18 mouse cellular contexts compared by ENCODE assay signal in genomic region chr8:72513158-72513557, GRCm38 (mm10). TPM values are rescaled to one million over a fixed set of nuclear protein-coding genes. Genes with fewer than 3 reads are reported as not detected.
DNase-seq lines count a peak whose midpoint lies in the region; ATAC-seq and TF ChIP-seq lines count a peak whose summit lies in the region.
"Had no signal": no experiment of that assay in that cellular context is flagged by ENCODE, and none has a peak within 500 bp of the region (broad histone marks: within the 10 kb centered on the region; RNA-seq: fewer than 3 reads in every experiment).

No protein-coding gene starts in this region.

- no peak for TF ChIP-seq POLR2A in heart, adult 2 months (IDR thresholded peaks at IDR 0.05; ENCODE audit: insufficient read depth, low read depth, low read length)

- TF ChIP-seq CTCF in heart, adult 2 months (IDR thresholded peaks at IDR 0.05) = no peak
- no peak for TF ChIP-seq CTCF in heart, postnatal 0 days (IDR thresholded peaks at IDR 0.05; ENCODE audit: low read depth)

- TF ChIP-seq EP300 in heart, adult 2 months (IDR thresholded peaks at IDR 0.05; ENCODE audit: insufficient read depth, low read depth, low read length) = no peak
- TF ChIP-seq EP300 in heart, postnatal 0 days (IDR thresholded peaks at IDR 0.05; ENCODE audit: low read depth) = no peak

- H3K36me3 ChIP-seq in heart, adult 2 months (ENCODE audit: control insufficient read depth, insufficient read depth, low read length) = no peaks in the 10 kb centered on the region
- H3K36me3 ChIP-seq in heart, embryonic 13.5 days = peaks cover 2% of the 10 kb centered on the region; the same call in 1 of the 2 replicates
- H3K36me3 ChIP-seq in heart, postnatal 0 days (replicated peaks; ENCODE audit: control insufficient read depth, insufficient read depth, low read length) = no peaks in the 10 kb centered on the region
- peaks cover 49% of the 10 kb centered on the region for H3K36me3 ChIP-seq in megakaryocyte, embryonic 14.5 days (replicated peaks; ENCODE audit: low read length)
- H3K36me3 ChIP-seq: embryonic facial prominence, embryonic 12.5 days; forebrain, embryonic 15.5 days; hindbrain, embryonic 15.5 days had no signal

- intact Hi-C loops in heart, adult 2 months (cut with DNase I) = no loop called here
- intact Hi-C loops in heart, postnatal 25 days (cut with DNase I) = no loop called here
- intact Hi-C loops in heart, postnatal 36 days (cut with DNase I) = no loop called here

- WGBS in heart, adult 2 months = 39% methylated on average over 1 of the region's 1 CpGs
- WGBS in heart, embryonic 13.5 days = 55% methylated on average over 1 of the region's 1 CpGs
- 44% methylated on average over 1 of the region's 1 CpGs for WGBS in heart, postnatal 0 days

- H3K27ac ChIP-seq in heart, adult 2 months = peak overlapping the region; percentile 59
- peak overlapping the region; percentile 71 for H3K27ac ChIP-seq in heart, embryonic 13.5 days (replicated peaks)
- H3K27ac ChIP-seq in heart, postnatal 0 days (ENCODE audit: low read depth) = peak overlapping the region; percentile 55
- H3K27ac ChIP-seq: embryonic facial prominence, embryonic 12.5 days; forebrain, embryonic 15.5 days; hindbrain, embryonic 15.5 days had no signal

- H3K4me2 ChIP-seq in heart, embryonic 13.5 days = no peak overlapping the region
- no peak overlapping the region for H3K4me2 ChIP-seq in heart, postnatal 0 days (ENCODE audit: low read depth, low read length)
- H3K4me2 ChIP-seq: embryonic facial prominence, embryonic 12.5 days; forebrain, embryonic 15.5 days; hindbrain, embryonic 15.5 days had no signal

- DNase-seq in heart, adult 2 months = no peak
- DNase-seq in heart, postnatal 25 days (ENCODE audit: low spot score) = no peak
- DNase-seq in heart, adult 18-20 months = no peak
- DNase-seq in heart, postnatal 0 days (ENCODE audit: low spot score) = no peak
- DNase-seq in heart, postnatal 36 days = no peak
- DNase-seq: adrenal gland, postnatal 10 days; cerebellum, adult 11 months; cerebellum, adult 8-10 months; cerebellum, postnatal 25 days; gastrocnemius, postnatal 10 days; kidney, adult 2 months had no signal

- H3K27me3 ChIP-seq in heart, adult 2 months (ENCODE audit: control insufficient read depth, insufficient read depth, low read length) = no peaks in the 10 kb centered on the region
- H3K27me3 ChIP-seq in heart, embryonic 13.5 days (replicated peaks) = no peaks in the 10 kb centered on the region
- no peaks in the 10 kb centered on the region for H3K27me3 ChIP-seq in heart, postnatal 0 days (ENCODE audit: control insufficient read depth, insufficient read depth, low read length)
- no peaks in the 10 kb centered on the region for H3K27me3 ChIP-seq in megakaryocyte, embryonic 14.5 days (replicated peaks)
- H3K27me3 ChIP-seq: embryonic facial prominence, embryonic 12.5 days; forebrain, embryonic 15.5 days; hindbrain, embryonic 15.5 days had no signal

- H3K9me3 ChIP-seq in heart, embryonic 13.5 days = no peaks in the 10 kb centered on the region
- H3K9me3 ChIP-seq in heart, postnatal 0 days (replicated peaks; ENCODE audit: control insufficient read depth, low read length) = no peaks in the 10 kb centered on the region
- H3K9me3 ChIP-seq in megakaryocyte, embryonic 14.5 days = no peaks in the 10 kb centered on the region
- H3K9me3 ChIP-seq: embryonic facial prominence, embryonic 12.5 days; forebrain, embryonic 15.5 days; hindbrain, embryonic 15.5 days had no signal

- no peak overlapping the region for H3K9ac ChIP-seq in heart, adult 2 months (ENCODE audit: low read depth, low read length)
- H3K9ac ChIP-seq in heart, embryonic 13.5 days = peak overlapping the region; percentile 37; the same call in 1 of the 2 replicates
- no peak overlapping the region; the same call in 1 of the 2 replicates for H3K9ac ChIP-seq in heart, postnatal 0 days (replicated peaks; ENCODE audit: low read depth, low read length)
- H3K9ac ChIP-seq: embryonic facial prominence, embryonic 12.5 days; forebrain, embryonic 15.5 days; hindbrain, embryonic 15.5 days had no signal

- peaks cover 6% of the 10 kb centered on the region for H3K79me2 ChIP-seq in heart, adult 2 months (replicated peaks; ENCODE audit: control insufficient read depth, insufficient read depth, low read length)

- ATAC-seq in heart, embryonic 13.5 days (ENCODE audit: extremely low read depth, insufficient number of reproducible peaks, low FRiP score, low TSS enrichment) = no peak
- 0 out of 2 replicates have a peak, but pooled peaks have one; percentile 18 for ATAC-seq in heart, postnatal 0 days (ENCODE audit: insufficient read depth, low read depth)
- ATAC-seq in megakaryocyte, adult 5-6 weeks (ENCODE audit: poor library complexity, severe bottlenecking) = no peak
- ATAC-seq: forebrain, embryonic 15.5 days; intestine, embryonic 16.5 days had no signal

- H3K4me1 ChIP-seq in heart, adult 2 months (ENCODE audit: control insufficient read depth, insufficient read depth, low read length) = peaks cover 18% of the 10 kb centered on the region
- H3K4me1 ChIP-seq in heart, embryonic 13.5 days = peaks cover 42% of the 10 kb centered on the region
- peaks cover 38% of the 10 kb centered on the region for H3K4me1 ChIP-seq in heart, postnatal 0 days (ENCODE audit: control insufficient read depth, insufficient read depth)
- H3K4me1 ChIP-seq in megakaryocyte, embryonic 14.5 days = peaks cover 84% of the 10 kb centered on the region
- H3K4me1 ChIP-seq: embryonic facial prominence, embryonic 12.5 days; hindbrain, embryonic 15.5 days had no signal

- H3K4me3 ChIP-seq in heart, adult 2 months = no peak overlapping the region
- no peak overlapping the region for H3K4me3 ChIP-seq in heart, embryonic 13.5 days
- H3K4me3 ChIP-seq in heart, postnatal 0 days (ENCODE audit: low read depth, low read length) = no peak overlapping the region
- H3K4me3 ChIP-seq in megakaryocyte, embryonic 14.5 days (replicated peaks) = peak overlapping the region; percentile 47
- H3K4me3 ChIP-seq: embryonic facial prominence, embryonic 12.5 days; forebrain, embryonic 15.5 days; hindbrain, embryonic 15.5 days had no signal

RNA-seq across cellular contexts. Expression of gene Slc35e1, which starts 20.7 kb away (rescaled TPM):
- total RNA-seq in heart, adult 2 months (2021) = 10 to 100 TPM; 68.0 to 85.7 TPM
- polyA plus RNA-seq in heart, adult 2 months (2012; rRNA removed) = 83.2 and 110 TPM in 2 replicates
- 10 to 100 TPM; 70.1 to 70.3 TPM for total RNA-seq in heart, postnatal 25 days (2021)
- 11.9 and 12.4 TPM in 2 replicates for polyA plus RNA-seq in heart, embryonic 13.5 days (2015; fragmentation: Nextera tagmentation; extraction: Ambion mirVana)
- 10 to 100 TPM; 73.6 to 73.7 TPM for total RNA-seq in heart, adult 18-20 months (2021)
- total RNA-seq in heart, postnatal 0 days (2014; rRNA removed; ENCODE audit: low replicate concordance) = 34.2 and 35.7 TPM in 2 replicates
- polyA plus RNA-seq in heart, postnatal 0 days (2015; fragmentation: Nextera tagmentation; extraction: Ambion mirVana) = 6.7 and 7.7 TPM in 2 replicates
- total RNA-seq in heart, postnatal 36 days (2021) = 10 to 100 TPM; 68.5 to 72.2 TPM
- polyA plus RNA-seq in megakaryocyte, embryonic 14.5 days (2012; ENCODE audit: insufficient read depth, low replicate concordance) = 2.1 and 2.4 TPM in 2 replicates
- 50.7 and 54.0 TPM in 2 replicates for total RNA-seq in megakaryocyte, adult 5-6 weeks (2015)
- total RNA-seq in megakaryocyte, adult 5-6 weeks (2017) = 45.7 and 49.9 TPM in 2 replicates

RNA-seq across cellular contexts. Expression of gene Med26, which starts 34.9 kb away (rescaled TPM):
- 1 to 10 TPM; 9.3 to 9.5 TPM for total RNA-seq in heart, adult 2 months (2021)
- 6.9 and 7.0 TPM in 2 replicates for polyA plus RNA-seq in heart, adult 2 months (2012; rRNA removed)
- 1 to 10 TPM; 7.7 to 9.1 TPM for total RNA-seq in heart, postnatal 25 days (2021)
- polyA plus RNA-seq in heart, embryonic 13.5 days (2015; fragmentation: Nextera tagmentation; extraction: Ambion mirVana) = 9.1 and 9.3 TPM in 2 replicates
- total RNA-seq in heart, adult 18-20 months (2021) = 1 to 10 TPM; 7.3 to 9.8 TPM
- 6.0 and 17.0 TPM in 2 replicates for total RNA-seq in heart, postnatal 0 days (2014; rRNA removed; ENCODE audit: low replicate concordance)
- 6.2 and 6.6 TPM in 2 replicates for polyA plus RNA-seq in heart, postnatal 0 days (2015; fragmentation: Nextera tagmentation; extraction: Ambion mirVana)
- 1 to 10 TPM; 7.6 to 7.9 TPM for total RNA-seq in heart, postnatal 36 days (2021)
- 19.9 and 33.8 TPM in 2 replicates for polyA plus RNA-seq in megakaryocyte, embryonic 14.5 days (2012; ENCODE audit: insufficient read depth, low replicate concordance)
- 6.6 and 6.8 TPM in 2 replicates for total RNA-seq in megakaryocyte, adult 5-6 weeks (2015)
- 4.2 and 4.7 TPM in 2 replicates for total RNA-seq in megakaryocyte, adult 5-6 weeks (2017)

RNA-seq across cellular contexts. Expression of gene Cherp, which starts 38.1 kb away (rescaled TPM):
- 10 to 100 TPM; 38.7 to 40.0 TPM for total RNA-seq in heart, adult 2 months (2021)
- polyA plus RNA-seq in heart, adult 2 months (2012; rRNA removed) = 22.3 and 25.4 TPM in 2 replicates
- total RNA-seq in heart, postnatal 25 days (2021) = 10 to 100 TPM; 33.5 to 35.2 TPM
- polyA plus RNA-seq in heart, embryonic 13.5 days (2015; fragmentation: Nextera tagmentation; extraction: Ambion mirVana) = 40.1 and 45.6 TPM in 2 replicates
- total RNA-seq in heart, adult 18-20 months (2021) = 10 to 100 TPM; 23.1 to 33.6 TPM
- 17.0 and 26.4 TPM in 2 replicates for total RNA-seq in heart, postnatal 0 days (2014; rRNA removed; ENCODE audit: low replicate concordance)
- 15.8 and 16.0 TPM in 2 replicates for polyA plus RNA-seq in heart, postnatal 0 days (2015; fragmentation: Nextera tagmentation; extraction: Ambion mirVana)
- total RNA-seq in heart, postnatal 36 days (2021) = 10 to 100 TPM; 36.4 to 45.2 TPM
- polyA plus RNA-seq in megakaryocyte, embryonic 14.5 days (2012; ENCODE audit: insufficient read depth, low replicate concordance) = 85.3 and 112 TPM in 2 replicates
- total RNA-seq in megakaryocyte, adult 5-6 weeks (2015) = 55.9 and 63.0 TPM in 2 replicates
- total RNA-seq in megakaryocyte, adult 5-6 weeks (2017) = 5.9 and 21.8 TPM in 2 replicates

RNA-seq across cellular contexts. Expression of gene Smim7, which starts 57.7 kb away (rescaled TPM):
- total RNA-seq in heart, adult 2 months (2021) = 100 to 1,000 TPM; 114 to 142 TPM
- polyA plus RNA-seq in heart, adult 2 months (2012; rRNA removed) = 53.7 and 80.1 TPM in 2 replicates
- 100 to 1,000 TPM; 125 to 134 TPM for total RNA-seq in heart, postnatal 25 days (2021)
- 92.2 and 104 TPM in 2 replicates for polyA plus RNA-seq in heart, embryonic 13.5 days (2015; fragmentation: Nextera tagmentation; extraction: Ambion mirVana)
- 100 to 1,000 TPM; 118 to 130 TPM for total RNA-seq in heart, adult 18-20 months (2021)
- total RNA-seq in heart, postnatal 0 days (2014; rRNA removed; ENCODE audit: low replicate concordance) = 101 and 108 TPM in 2 replicates
- 116 and 120 TPM in 2 replicates for polyA plus RNA-seq in heart, postnatal 0 days (2015; fragmentation: Nextera tagmentation; extraction: Ambion mirVana)
- total RNA-seq in heart, postnatal 36 days (2021) = 100 to 1,000 TPM; 129 to 135 TPM
- polyA plus RNA-seq in megakaryocyte, embryonic 14.5 days (2012; ENCODE audit: insufficient read depth, low replicate concordance) = 5.6 and 10.9 TPM in 2 replicates
- 48.7 and 55.8 TPM in 2 replicates for total RNA-seq in megakaryocyte, adult 5-6 weeks (2015)
- 43.2 and 61.5 TPM in 2 replicates for total RNA-seq in megakaryocyte, adult 5-6 weeks (2017)

RNA-seq across cellular contexts. Expression of gene Tmem38a, which starts 58.7 kb away (rescaled TPM):
- total RNA-seq in heart, adult 2 months (2021) = 100 to 1,000 TPM; 409 to 486 TPM
- polyA plus RNA-seq in heart, adult 2 months (2012; rRNA removed) = 611 and 917 TPM in 2 replicates
- 100 to 1,000 TPM; 453 to 459 TPM for total RNA-seq in heart, postnatal 25 days (2021)
- 57.2 and 66.7 TPM in 2 replicates for polyA plus RNA-seq in heart, embryonic 13.5 days (2015; fragmentation: Nextera tagmentation; extraction: Ambion mirVana)
- 100 to 1,000 TPM; 474 to 492 TPM for total RNA-seq in heart, adult 18-20 months (2021)
- total RNA-seq in heart, postnatal 0 days (2014; rRNA removed; ENCODE audit: low replicate concordance) = 278 and 325 TPM in 2 replicates
- polyA plus RNA-seq in heart, postnatal 0 days (2015; fragmentation: Nextera tagmentation; extraction: Ambion mirVana) = 205 and 214 TPM in 2 replicates
- total RNA-seq in heart, postnatal 36 days (2021) = 100 to 1,000 TPM; 447 to 482 TPM
- polyA plus RNA-seq in megakaryocyte, embryonic 14.5 days (2012; ENCODE audit: insufficient read depth, low replicate concordance) = 3.5 TPM in 1 of 2 replicates, not detected in the other
- total RNA-seq in megakaryocyte, adult 5-6 weeks (2015) = 3.7 and 5.6 TPM in 2 replicates
- 3.8 and 5.0 TPM in 2 replicates for total RNA-seq in megakaryocyte, adult 5-6 weeks (2017)
